Mouse (Mus musculus): ENCODE results near the gene Robo2. TPM values are rescaled to one million over a fixed set of nuclear protein-coding genes. Genes with fewer than 3 reads are reported as not detected.

Gene Robo2
- total RNA-seq, 2 experiments from 2014 or later = 0.17 TPM; not detected in 1

GRCm38 (mm10) chr16:73869527-73870212, 542.0 kb downstream of the Robo2 start:
- ATAC-seq (replicated peaks; ENCODE audit: low FRiP score, poor library complexity, severe bottlenecking) = no peak

GRCm38 (mm10) chr16:73864625-73865024, 547.0 kb downstream of the Robo2 start:
- no peak for ATAC-seq (replicated peaks; ENCODE audit: low FRiP score, poor library complexity, severe bottlenecking)

GRCm38 (mm10) chr16:73863748-73864147, 547.9 kb downstream of the Robo2 start:
- no peak for ATAC-seq (replicated peaks; ENCODE audit: low FRiP score, poor library complexity, severe bottlenecking)

- no peak for ATAC-seq (replicated peaks; ENCODE audit: low FRiP score, poor library complexity, severe bottlenecking)
Measured at GRCm38 (mm10) chr16:73858717-73859116, 552.9 kb downstream of the Robo2 start.

GRCm38 (mm10) chr16:73855821-73856220, 555.8 kb downstream of the Robo2 start:
- ATAC-seq (replicated peaks; ENCODE audit: low FRiP score, poor library complexity, severe bottlenecking) = no peak

All from erythroblast, adult 5-6 weeks (primary cell).